Comparison of ENCODE assay signal across 12 mouse cellular contexts in genomic region chr4:89976146-89976545, GRCm38 (mm10).
"Had no signal": no experiment of that assay in that cellular context is flagged by ENCODE, and none has a peak within 500 bp of the region (broad histone marks: within the 10 kb centered on the region; RNA-seq: fewer than 3 reads in every experiment).

No protein-coding gene starts in this region.

- DNase-seq: lung, adult 18-20 months; lung, embryonic 14.5 days; lung, postnatal 10 days; lung, postnatal 4 days; midbrain, embryonic 14.5 days; retina, postnatal 1 day; right cerebral cortex, postnatal 14 days; right cerebral cortex, postnatal 4 days; spleen, adult 18-20 months; thymus, adult 2 months; thymus, postnatal 25 days; thymus, postnatal 4 days had no signal
